Mouse (Mus musculus): ENCODE data around the gene Spin2g. TPM values are rescaled to one million over a fixed set of nuclear protein-coding genes. Genes with fewer than 3 reads are reported as not detected.
"Not testable (repeated sequence)": the region's sequence is repeated elsewhere in the genome, so short reads cannot be mapped to it uniquely, and the experiment has no call there.

Gene Spin2g
- total RNA-seq (2021): not detected

- DNase-seq: not testable (repeated sequence)
These were observed at the start of gene Spin2g for GRCm38 (mm10) chrX:34238633-34239032. TSS of gene Spin2g (minus strand) at chrX:34238733.

Other genes starting within 250 kb of the Spin2g start
- not detected for gene Btbd35f9, start 77.2 kb downstream of the Spin2g start, total RNA-seq (2021)
- not detected for gene Btbd35f8, start 211.8 kb upstream of the Spin2g start, total RNA-seq (2021)